ENCODE assay signal across 18 mouse cellular contexts in the genomic region with DNA sequence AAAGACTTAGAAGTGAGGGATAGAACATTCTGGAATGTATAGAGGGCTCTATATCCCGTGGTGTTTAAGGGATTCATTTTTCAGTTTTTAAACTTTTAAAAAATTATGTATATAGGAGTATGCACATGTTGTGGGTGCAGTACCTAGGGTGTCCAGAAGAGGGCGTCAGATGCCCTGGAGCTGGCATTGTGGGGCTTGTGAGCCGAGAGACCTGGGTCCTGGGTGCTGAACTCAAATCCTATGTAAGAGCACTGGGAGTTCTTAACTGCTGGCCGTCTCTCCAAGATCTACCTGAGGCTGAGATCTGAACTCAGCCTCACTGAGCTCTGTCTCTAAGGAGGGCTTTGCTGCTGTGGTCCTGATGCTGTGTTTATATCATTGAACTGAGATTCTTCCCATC. TPM values are rescaled to one million over a fixed set of nuclear protein-coding genes. Genes with fewer than 3 reads are reported as not detected.
DNase-seq lines count a peak whose midpoint lies in the region; ATAC-seq and TF ChIP-seq lines count a peak whose summit lies in the region.
"Had no signal": no experiment of that assay in that cellular context is flagged by ENCODE, and none has a peak within 500 bp of the region (broad histone marks: within the 10 kb centered on the region; RNA-seq: fewer than 3 reads in every experiment).

No protein-coding gene starts in this region.

- TF ChIP-seq POLR2A in kidney, adult 2 months (IDR thresholded peaks at IDR 0.05; ENCODE audit: low read depth, low read length), result no peak
- TF ChIP-seq POLR2A in small intestine, adult 2 months (IDR thresholded peaks at IDR 0.05; ENCODE audit: low read depth, low read length), result no peak

- H3K27me3 ChIP-seq in kidney, adult 2 months (replicated peaks; ENCODE audit: control insufficient read depth, insufficient read depth, low read length), result no peaks in the 10 kb centered on the region
- H3K27me3 ChIP-seq in kidney, embryonic 14.5 days (ENCODE audit: control insufficient read depth, insufficient read depth, low read length), result no peaks in the 10 kb centered on the region
- no peaks in the 10 kb centered on the region for H3K27me3 ChIP-seq in midbrain, postnatal 0 days (ENCODE audit: insufficient read depth, low read length)
- H3K27me3 ChIP-seq in midbrain, embryonic 10.5 days (ENCODE audit: low read depth, poor library complexity, severe bottlenecking), result no peaks in the 10 kb centered on the region
- no peaks in the 10 kb centered on the region for H3K27me3 ChIP-seq in small intestine, adult 2 months (ENCODE audit: control insufficient read depth, insufficient read depth, low read length)

- H3K36me3 ChIP-seq in kidney, adult 2 months (ENCODE audit: control insufficient read depth, insufficient read depth, low read length), result no peaks in the 10 kb centered on the region
- no peaks in the 10 kb centered on the region for H3K36me3 ChIP-seq in kidney, embryonic 14.5 days (ENCODE audit: control insufficient read depth, insufficient read depth, low read length)
- no peaks in the 10 kb centered on the region for H3K36me3 ChIP-seq in midbrain, postnatal 0 days (ENCODE audit: insufficient read depth, low read length)
- H3K36me3 ChIP-seq in midbrain, embryonic 10.5 days, result no peaks in the 10 kb centered on the region
- H3K36me3 ChIP-seq in small intestine, adult 2 months (ENCODE audit: control insufficient read depth, insufficient read depth, low read length), result no peaks in the 10 kb centered on the region
- H3K36me3 ChIP-seq: embryonic facial prominence, embryonic 10.5 days; forebrain, embryonic 10.5 days; liver, embryonic 15.5 days had no signal

- H3K4me3 ChIP-seq in kidney, adult 2 months (ENCODE audit: insufficient read depth, low read depth, low read length), result no peak overlapping the region
- no peak overlapping the region for H3K4me3 ChIP-seq in kidney, embryonic 14.5 days (ENCODE audit: low read length)
- no peak overlapping the region for H3K4me3 ChIP-seq in midbrain, postnatal 0 days (ENCODE audit: low read depth, low read length)
- no peak overlapping the region for H3K4me3 ChIP-seq in midbrain, embryonic 10.5 days
- no peak overlapping the region for H3K4me3 ChIP-seq in small intestine, adult 2 months (ENCODE audit: low read depth, low read length)
- H3K4me3 ChIP-seq: embryonic facial prominence, embryonic 10.5 days; forebrain, embryonic 10.5 days; liver, embryonic 15.5 days; megakaryocyte, embryonic 14.5 days; myocyte had no signal

- no peak overlapping the region for H3K9ac ChIP-seq in kidney, embryonic 14.5 days (ENCODE audit: low read depth, low read length)
- no peak overlapping the region for H3K9ac ChIP-seq in midbrain, postnatal 0 days (replicated peaks; ENCODE audit: low read length, poor library complexity, severe bottlenecking)
- H3K9ac ChIP-seq: liver, embryonic 15.5 days had no signal

- peaks cover 5% of the 10 kb centered on the region for H3K9me3 ChIP-seq in kidney, embryonic 14.5 days (ENCODE audit: control insufficient read depth, low read length)
- H3K9me3 ChIP-seq in midbrain, postnatal 0 days (ENCODE audit: low read length), result no peaks in the 10 kb centered on the region
- H3K9me3 ChIP-seq in midbrain, embryonic 10.5 days (replicated peaks), result peaks cover 8% of the 10 kb centered on the region

- 0 out of 2 replicates have a peak, but pooled peaks have one; percentile 7 for TF ChIP-seq CTCF in kidney, adult 2 months (conservative IDR thresholded peaks at IDR 0.05; ENCODE audit: insufficient read depth, insufficient read length, low read depth, low read length)
- peak; percentile 49 for TF ChIP-seq CTCF in midbrain, postnatal 0 days (IDR thresholded peaks at IDR 0.05)
- TF ChIP-seq CTCF in small intestine, adult 2 months (IDR thresholded peaks at IDR 0.05; ENCODE audit: extremely low read depth, insufficient read length, insufficient replicate concordance, low read depth, low read length), result peak; percentile 49; the same call in 1 of the 2 replicates

- H3K4me1 ChIP-seq in kidney, adult 2 months (ENCODE audit: control insufficient read depth, insufficient read depth, low read length), result no peaks in the 10 kb centered on the region
- no peaks in the 10 kb centered on the region for H3K4me1 ChIP-seq in kidney, embryonic 14.5 days (ENCODE audit: control insufficient read depth, insufficient read depth, low read length)
- H3K4me1 ChIP-seq in midbrain, postnatal 0 days (ENCODE audit: insufficient read depth, low read length), result no peaks in the 10 kb centered on the region
- H3K4me1 ChIP-seq in midbrain, embryonic 10.5 days, result peaks cover 9% of the 10 kb centered on the region; the same call in 1 of the 2 replicates
- peaks cover 8% of the 10 kb centered on the region for H3K4me1 ChIP-seq in small intestine, adult 2 months (ENCODE audit: control insufficient read depth, insufficient read depth, insufficient read length, low read length)
- H3K4me1 ChIP-seq: megakaryocyte, embryonic 14.5 days had no signal

- peak; percentile 20 for DNase-seq in CD4-positive, CD25-positive, alpha-beta regulatory T cell, adult 2 months (ENCODE audit: low read depth, low spot score)
- DNase-seq in kidney, adult 2 months, result no peak
- no peak for DNase-seq in midbrain, postnatal 0 days (ENCODE audit: low spot score)
- no peak for DNase-seq in midbrain, embryonic 10.5 days (ENCODE audit: low spot score)
- DNase-seq: cerebellum, adult 9-11 months; kidney, postnatal 4 days; right cerebral cortex, postnatal 25 days had no signal

- no peak overlapping the region for H3K4me2 ChIP-seq in kidney, embryonic 14.5 days (replicated peaks; ENCODE audit: low read depth, low read length)
- no peak overlapping the region for H3K4me2 ChIP-seq in midbrain, postnatal 0 days (ENCODE audit: low read depth, low read length, poor library complexity, severe bottlenecking)
- H3K4me2 ChIP-seq: liver, embryonic 15.5 days had no signal

- no peak for ATAC-seq in CD4-positive, CD25-positive, alpha-beta regulatory T cell, adult 4 months
- no peak for ATAC-seq in kidney, embryonic 14.5 days (ENCODE audit: low FRiP score, low TSS enrichment)
- no peak for ATAC-seq in midbrain, postnatal 0 days (ENCODE audit: low FRiP score)
- no peak for ATAC-seq in frontal cortex, adult (ENCODE audit: low TSS enrichment)
- ATAC-seq: hindbrain, embryonic 16.5 days had no signal

- WGBS in kidney, adult 2 months, result 65% methylated on average over 4 of the region's 4 CpGs
- WGBS in kidney, embryonic 14.5 days, result 69% methylated on average over 4 of the region's 4 CpGs
- WGBS in midbrain, postnatal 0 days, result 65% methylated on average over 4 of the region's 4 CpGs
- 61% methylated on average over 4 of the region's 4 CpGs for WGBS in midbrain, embryonic 10.5 days
- 65% methylated on average over 4 of the region's 4 CpGs for WGBS in small intestine, adult 2 months

- no peak overlapping the region for H3K27ac ChIP-seq in kidney, adult 2 months (ENCODE audit: insufficient read depth, low read depth, low read length)
- H3K27ac ChIP-seq in kidney, embryonic 14.5 days (ENCODE audit: low read depth, low read length), result no peak overlapping the region
- no peak overlapping the region for H3K27ac ChIP-seq in midbrain, postnatal 0 days (ENCODE audit: low read depth, low read length)
- H3K27ac ChIP-seq in midbrain, embryonic 10.5 days (replicated peaks), result no peak overlapping the region
- H3K27ac ChIP-seq in small intestine, adult 2 months (ENCODE audit: insufficient read depth, low read depth, low read length), result no peak overlapping the region
- H3K27ac ChIP-seq: embryonic facial prominence, embryonic 10.5 days; forebrain, embryonic 10.5 days; liver, embryonic 15.5 days had no signal

RNA-seq across cellular contexts. Expression of a gene that starts 23.8 kb away (rescaled TPM):
- 10 to 100 TPM; 11.4 to 13.8 TPM for polyA plus RNA-seq in CD4-positive, CD25-positive, alpha-beta regulatory T cell, adult 4 months (2017; shearing (Covaris generic))
- 4.9 and 5.1 TPM in 2 replicates for polyA plus RNA-seq in kidney, adult 2 months (2012; rRNA removed)
- polyA plus RNA-seq in kidney, embryonic 14.5 days (2014; fragmentation: Nextera tagmentation; extraction: Ambion mirVana), result 13.9 and 22.6 TPM in 2 replicates
- total RNA-seq in midbrain, postnatal 0 days (2014; rRNA removed), result 3.1 and 7.1 TPM in 2 replicates
- polyA plus RNA-seq in midbrain, postnatal 0 days (2015; fragmentation: Nextera tagmentation; extraction: Ambion mirVana), result 2.7 and 3.3 TPM in 2 replicates
- 0.15 and 1.4 TPM in 2 replicates for polyA plus RNA-seq in midbrain, embryonic 10.5 days (2016; fragmentation: Nextera tagmentation; extraction: Ambion mirVana)
- polyA plus RNA-seq in small intestine, adult 2 months (2012; rRNA removed), result 2.3 and 5.3 TPM in 2 replicates

RNA-seq across cellular contexts. Expression of a gene that starts 36.8 kb away (rescaled TPM):
- under 1 TPM; 0.61 to 0.63 TPM for polyA plus RNA-seq in CD4-positive, CD25-positive, alpha-beta regulatory T cell, adult 4 months (2017; shearing (Covaris generic))
- 0.13 and 0.23 TPM in 2 replicates for polyA plus RNA-seq in kidney, adult 2 months (2012; rRNA removed)
- polyA plus RNA-seq in kidney, embryonic 14.5 days (2014; fragmentation: Nextera tagmentation; extraction: Ambion mirVana), result 0.09 and 0.39 TPM in 2 replicates
- total RNA-seq in midbrain, postnatal 0 days (2014; rRNA removed), result 0.14 and 0.16 TPM in 2 replicates
- 0.06 TPM in 1 of 2 replicates, not detected in the other for polyA plus RNA-seq in midbrain, postnatal 0 days (2015; fragmentation: Nextera tagmentation; extraction: Ambion mirVana)
- polyA plus RNA-seq in midbrain, embryonic 10.5 days (2016; fragmentation: Nextera tagmentation; extraction: Ambion mirVana), result 0.04 and 0.06 TPM in 2 replicates
- polyA plus RNA-seq in small intestine, adult 2 months (2012; rRNA removed), result 0.04 TPM in 1 of 2 replicates, not detected in the other
- total RNA-seq: left cerebral cortex, postnatal 14 days had no signal
- polyA plus RNA-seq: hindbrain, embryonic 16.5 days had no signal
